Mouse (Mus musculus) midbrain, embryonic 12.5 days (tissue): ENCODE data around the gene Tktl1. TPM values are rescaled to one million over a fixed set of nuclear protein-coding genes. Genes with fewer than 3 reads are reported as not detected.
"Not testable (repeated sequence)": the region's sequence is repeated elsewhere in the genome, so short reads cannot be mapped to it uniquely, and the experiment has no call there.

Source experiments
- ATAC-seq: fragments of 200-750 bp; cut with Nextera tagmentation; 2 replicates; pipeline ENCODE4 v1.8.0; 2017; ENCODE audit warnings: low read depth, moderate TSS enrichment, moderate library complexity; ENCODE audit not compliant: low FRiP score
- H3K27ac ChIP-seq: fragments of 300-500 bp; sonication (generic); replicated peaks from 2 replicates; pipeline ENCODE4 v1.5.1; 2016; ENCODE audit warnings: mild to moderate bottlenecking
- H3K27me3 ChIP-seq: fragments of 300-500 bp; sonication (generic); 2 replicates; pipeline ENCODE4 v1.6.1; 2016; ENCODE audit warnings: mild to moderate bottlenecking
- H3K36me3 ChIP-seq: fragments of 300-500 bp; sonication (generic); 2 replicates; pipeline ENCODE4 v1.6.1; 2016
- H3K4me1 ChIP-seq: fragments of 300-500 bp; sonication (generic); 2 replicates; pipeline ENCODE4 v1.6.1; 2016
- H3K4me2 ChIP-seq: fragments of 300-500 bp; sonication (generic); replicated peaks from 2 replicates; pipeline ENCODE4 v1.6.1; 2016; ENCODE audit warnings: mild to moderate bottlenecking, moderate library complexity
- H3K4me3 ChIP-seq: fragments of 300-500 bp; sonication (generic); 2 replicates; pipeline ENCODE4 v1.5.1; 2016; ENCODE audit warnings: mild to moderate bottlenecking
- H3K9ac ChIP-seq: fragments of 300-500 bp; sonication (generic); replicated peaks from 2 replicates; pipeline ENCODE4 v1.6.1; 2016; ENCODE audit warnings: mild to moderate bottlenecking, moderate library complexity
- H3K9me3 ChIP-seq: fragments of 300-500 bp; sonication (generic); 2 replicates; pipeline ENCODE4 v1.6.1; 2016; ENCODE audit warnings: mild to moderate bottlenecking
- WGBS: fragments of 180-500 bp; shearing (Covaris S2); methylation state at CpG from one replicate; pipeline ENCODE4 v1.1.7; 2016; 5-methylcytosine and 5-hydroxymethylcytosine counted together
- polyA plus RNA-seq: library from polyadenylated mRNA; unstranded; fragments of >200 nt; fragmentation: Nextera tagmentation; extraction: Ambion mirVana; gene quantifications from 2 replicates; pipeline ENCODE4 v1.2.1, GENCODE M21; 2016

Tktl1 gene
- polyA plus RNA-seq: 0.06 and 0.09 TPM in 2 replicates

DNA sequence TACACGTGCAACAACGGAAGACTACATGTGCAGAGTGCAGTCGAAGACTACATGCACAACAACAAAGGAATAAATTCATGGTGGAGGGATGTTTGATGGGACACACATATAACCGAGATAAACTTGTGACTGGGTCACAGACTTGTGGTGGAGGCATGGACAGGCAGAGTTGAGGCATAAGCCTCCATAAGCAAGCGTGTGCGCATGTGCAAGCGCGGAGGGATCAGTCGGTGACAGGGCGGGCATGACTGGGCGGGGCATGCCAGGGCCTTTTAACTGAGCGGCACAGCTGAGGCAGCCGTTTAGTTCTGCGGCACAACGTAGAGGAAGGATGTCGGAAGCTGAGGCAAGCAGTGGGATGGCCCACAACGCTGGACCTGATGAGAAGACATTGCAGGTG lies at the start of gene Tktl1:
Gene Tktl1, plus strand, starts transcription at position 301 of the 400 bp plus-strand sequence.
- Histone ChIP-seq H3K36me3 (no peaks in the 10 kb centered on the region), H3K27ac (no peak within 1 kb of the TSS), H3K9ac (no peak within 1 kb of the TSS), H3K27me3 (no peaks in the 10 kb centered on the region), H3K4me3 (no peak within 1 kb of the TSS), H3K4me2 (no peak within 1 kb of the TSS), H3K9me3 (no peaks in the 10 kb centered on the region), H3K4me1 (no peaks in the 10 kb centered on the region)
- no peak for ATAC-seq
- WGBS: 94% methylated on average over 17 of the region's 17 CpGs

DNA sequence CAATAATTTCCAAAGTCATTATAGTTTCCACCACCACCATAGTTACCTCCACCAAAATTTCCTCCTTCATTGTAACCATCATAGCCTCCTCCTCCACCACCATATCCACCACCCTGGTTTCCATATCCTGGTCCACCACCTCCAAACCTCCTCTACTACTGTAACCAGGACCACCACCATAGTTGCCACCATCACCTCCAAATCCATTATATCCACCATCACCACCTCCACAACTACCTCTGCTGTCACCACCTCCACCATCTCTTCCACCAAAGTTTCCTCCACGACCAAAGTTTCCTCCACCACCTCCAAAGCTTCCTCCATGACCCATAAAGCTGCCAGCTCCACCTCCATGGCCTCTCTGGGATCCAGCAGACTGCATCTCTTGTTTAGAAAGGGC lies 41.8 kb upstream of the Tktl1 start, which contains the start of gene Mecp2:
Gene Mecp2, minus strand, starts transcription at position 101 of the 400 bp plus-strand sequence.
- not testable (repeated sequence) for H3K27me3 ChIP-seq, H3K27ac ChIP-seq, H3K4me3 ChIP-seq, H3K4me2 ChIP-seq, ATAC-seq, H3K36me3 ChIP-seq, H3K9ac ChIP-seq, H3K4me1 ChIP-seq, H3K9me3 ChIP-seq
- WGBS: 33% methylated on average over 1 of the region's 1 CpGs

DNA sequence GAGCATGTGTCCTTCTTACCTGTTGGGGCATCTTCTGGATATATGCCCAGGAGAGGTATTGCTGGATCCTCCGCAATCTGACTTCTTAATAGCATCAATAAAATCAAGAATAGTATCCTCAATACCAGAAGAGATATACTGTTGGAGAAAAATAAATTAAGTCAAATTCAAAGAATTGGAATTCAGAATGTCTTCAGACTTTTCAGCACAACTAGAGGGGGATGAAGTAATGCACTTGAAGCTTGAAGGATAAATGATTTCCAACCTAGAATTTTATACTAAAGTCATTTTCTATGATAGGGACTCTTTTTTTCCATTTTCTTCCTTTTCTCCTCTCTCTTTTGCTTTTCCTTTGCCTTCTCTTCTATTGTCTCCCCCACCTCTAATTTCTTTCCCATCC lies 9.3 kb upstream of the Tktl1 start, which contains the start of gene Tex28:
Gene Tex28, minus strand, starts transcription at position 101 of the 400 bp plus-strand sequence.
- H3K4me2 ChIP-seq: no peak within 1 kb of the TSS
- no peak within 1 kb of the TSS for H3K4me3 ChIP-seq
- no peak within 1 kb of the TSS for H3K9ac ChIP-seq
- no peaks in the 10 kb centered on the region for H3K27me3 ChIP-seq
- no peak for ATAC-seq
- H3K4me1 ChIP-seq: no peaks in the 10 kb centered on the region
- no peaks in the 10 kb centered on the region for H3K9me3 ChIP-seq
- WGBS: 85% methylated on average over 1 of the region's 1 CpGs
- no peak within 1 kb of the TSS for H3K27ac ChIP-seq
- H3K36me3 ChIP-seq: no peaks in the 10 kb centered on the region

DNA sequence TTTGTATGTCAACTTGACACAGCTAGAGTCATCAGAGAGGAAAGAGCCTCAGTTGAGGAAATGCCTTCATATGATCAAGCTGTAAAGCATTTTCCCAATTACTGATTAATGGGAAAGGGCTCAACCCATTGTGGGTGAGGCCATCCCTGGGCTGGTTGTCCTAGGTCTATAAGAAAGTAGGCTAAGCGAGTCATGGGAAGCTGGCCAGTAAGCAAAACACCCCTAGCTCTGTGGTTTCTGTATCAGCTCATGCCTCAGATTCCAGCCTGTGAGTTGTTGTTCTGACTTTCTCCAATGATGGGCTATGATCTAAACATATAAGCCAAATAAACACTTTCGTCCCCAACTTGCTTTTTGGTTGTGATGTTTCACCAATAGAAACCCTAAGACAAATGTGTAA lies 26.5 kb downstream of the Tktl1 start:
- no peaks in the 10 kb centered on the region for H3K27me3 ChIP-seq
- no peak for ATAC-seq
- H3K9me3 ChIP-seq: no peaks in the 10 kb centered on the region
- H3K27ac ChIP-seq: no peak overlapping the region
- no peak overlapping the region for H3K9ac ChIP-seq
- no peaks in the 10 kb centered on the region for H3K4me1 ChIP-seq
- 82% methylated on average over 2 of the region's 2 CpGs for WGBS
- H3K4me3 ChIP-seq: no peak overlapping the region
- no peak overlapping the region for H3K4me2 ChIP-seq
- no peaks in the 10 kb centered on the region for H3K36me3 ChIP-seq

GRCm38 (mm10) chrX:74218496-74218895 lies 41.4 kb downstream of the Tktl1 start:
- no peak for ATAC-seq
- Histone ChIP-seq H3K4me2 (no peak overlapping the region), H3K4me1 (no peaks in the 10 kb centered on the region), H3K9ac (no peak overlapping the region), H3K9me3 (no peaks in the 10 kb centered on the region), H3K27ac (no peak overlapping the region), H3K36me3 (peaks cover 9% of the 10 kb centered on the region; the same call in 1 of the 2 replicates), H3K27me3 (no peaks in the 10 kb centered on the region), H3K4me3 (no peak overlapping the region)
- WGBS: 90% methylated on average over 4 of the region's 4 CpGs

DNA sequence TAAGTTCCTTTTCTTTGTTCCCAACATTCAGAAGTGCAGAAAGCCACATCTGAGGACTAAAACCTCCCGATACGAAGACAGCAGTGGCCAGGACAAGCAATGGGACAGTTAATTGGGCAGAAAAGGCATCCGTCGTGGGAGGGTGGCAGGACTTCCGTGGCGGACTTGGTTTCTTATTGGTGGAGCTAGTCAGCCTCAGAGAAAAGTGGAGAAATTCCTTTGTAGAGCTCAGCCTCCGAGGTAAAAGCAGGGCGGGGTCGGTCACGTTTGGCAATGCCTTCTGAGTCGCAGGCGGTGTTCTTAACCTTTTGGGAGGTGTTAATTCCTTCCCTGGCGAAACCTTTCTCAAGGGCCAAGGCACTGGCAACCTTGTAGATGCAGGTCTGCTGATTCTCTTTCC lies 42.4 kb downstream of the Tktl1 start:
- no peak overlapping the region for H3K9ac ChIP-seq
- H3K27ac ChIP-seq: no peak overlapping the region
- no peaks in the 10 kb centered on the region for H3K9me3 ChIP-seq
- H3K27me3 ChIP-seq: no peaks in the 10 kb centered on the region
- 63% methylated on average over 13 of the region's 13 CpGs for WGBS
- no peak overlapping the region for H3K4me3 ChIP-seq
- H3K36me3 ChIP-seq: peaks cover 17% of the 10 kb centered on the region
- H3K4me2 ChIP-seq: no peak overlapping the region
- H3K4me1 ChIP-seq: no peaks in the 10 kb centered on the region
- ATAC-seq: no peak

GRCm38 (mm10) chrX:74220099-74220498 lies 43.0 kb downstream of the Tktl1 start:
- H3K27ac ChIP-seq, H3K4me3 ChIP-seq, H3K4me1 ChIP-seq, H3K9ac ChIP-seq, H3K27me3 ChIP-seq, H3K9me3 ChIP-seq, ATAC-seq, H3K4me2 ChIP-seq: not testable (repeated sequence)
- 53% methylated on average over 1 of the region's 1 CpGs for WGBS
- H3K36me3 ChIP-seq: peaks cover 24% of the 10 kb centered on the region

DNA sequence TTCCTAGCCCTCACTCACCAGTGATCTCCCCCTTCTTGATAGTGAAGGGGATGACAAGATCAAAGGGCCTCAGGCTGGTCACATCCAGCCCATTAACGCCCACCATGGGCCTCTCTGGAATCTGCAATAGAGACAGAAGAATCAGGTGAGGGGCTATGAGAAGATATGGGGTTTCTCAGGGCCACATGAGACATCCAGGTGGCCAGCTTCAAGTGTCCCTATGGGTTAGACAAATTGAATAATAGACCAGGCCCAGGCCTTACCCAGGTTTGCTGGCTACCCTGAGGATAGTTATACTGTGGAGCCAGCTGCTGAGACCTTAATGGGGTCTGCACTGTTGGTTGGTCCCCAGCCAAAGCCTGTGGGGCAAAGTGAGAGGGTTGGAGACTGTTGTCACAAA lies 53.0 kb downstream of the Tktl1 start:
- Histone ChIP-seq H3K4me3 (no peak overlapping the region), H3K27me3 (no peaks in the 10 kb centered on the region), H3K4me2 (no peak overlapping the region), H3K9me3 (no peaks in the 10 kb centered on the region), H3K9ac (no peak overlapping the region), H3K27ac (no peak overlapping the region), H3K36me3 (peaks cover 100% of the 10 kb centered on the region), H3K4me1 (no peaks in the 10 kb centered on the region)
- 72% methylated on average over 1 of the region's 1 CpGs for WGBS
- no peak for ATAC-seq

- Histone ChIP-seq H3K9ac (no peak overlapping the region), H3K36me3 (peaks cover 95% of the 10 kb centered on the region), H3K4me3 (no peak overlapping the region), H3K27me3 (no peaks in the 10 kb centered on the region), H3K4me2 (no peak overlapping the region), H3K27ac (no peak overlapping the region), H3K9me3 (no peaks in the 10 kb centered on the region), H3K4me1 (no peaks in the 10 kb centered on the region)
- ATAC-seq: no peak
- 96% methylated on average over 5 of the region's 5 CpGs for WGBS
Measured at GRCm38 (mm10) chrX:74233196-74233595, 56.1 kb downstream of the Tktl1 start.

DNA sequence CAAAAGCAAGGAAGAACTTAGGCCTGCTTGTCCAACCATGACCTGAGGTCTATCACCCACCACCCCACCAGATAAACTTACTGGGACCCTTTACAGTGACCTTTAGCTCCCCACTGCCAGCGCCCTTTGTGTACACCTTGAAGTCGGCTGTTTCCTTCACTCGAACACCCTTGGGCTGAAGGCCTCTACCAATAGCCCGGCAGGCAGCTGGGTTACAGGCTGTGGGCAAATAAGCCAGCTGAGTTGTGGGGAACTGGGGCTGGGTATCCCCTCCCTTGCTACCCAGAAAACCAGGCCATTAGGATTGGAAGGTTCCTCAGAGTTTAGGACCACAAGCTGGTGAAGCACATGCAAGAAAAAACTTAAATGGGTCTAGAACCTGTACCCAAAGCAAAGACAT lies 63.3 kb downstream of the Tktl1 start:
- H3K4me1 ChIP-seq: peaks cover 4% of the 10 kb centered on the region; the same call in 1 of the 2 replicates
- no peak overlapping the region for H3K9ac ChIP-seq
- WGBS: 94% methylated on average over 4 of the region's 4 CpGs
- H3K4me2 ChIP-seq: no peak overlapping the region
- H3K9me3 ChIP-seq: no peaks in the 10 kb centered on the region
- H3K27ac ChIP-seq: no peak overlapping the region
- no peak overlapping the region for H3K4me3 ChIP-seq
- no peaks in the 10 kb centered on the region for H3K27me3 ChIP-seq
- peaks cover 74% of the 10 kb centered on the region for H3K36me3 ChIP-seq
- ATAC-seq: no peak

DNA sequence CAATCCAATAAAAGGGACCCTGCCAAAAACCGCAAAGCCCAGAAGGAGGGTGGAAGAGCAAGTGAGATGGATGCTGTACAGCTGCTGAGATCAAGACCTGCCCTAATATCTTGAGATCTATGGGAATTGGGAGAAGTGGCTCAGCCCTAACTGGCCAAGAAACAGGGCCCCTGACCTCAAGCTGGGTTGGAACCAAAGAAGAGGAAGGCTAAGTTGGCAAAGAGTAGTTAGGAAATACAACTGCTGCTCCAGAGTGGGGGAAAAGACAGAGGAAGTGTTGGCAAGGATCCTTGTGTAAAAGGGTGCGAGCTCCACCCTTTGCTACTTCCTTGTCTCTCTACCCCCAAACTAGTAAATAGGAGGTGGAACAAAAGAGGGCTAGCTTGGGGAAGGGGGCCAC lies 66.3 kb downstream of the Tktl1 start:
- WGBS: 78% methylated on average over 2 of the region's 2 CpGs
- no peak overlapping the region for H3K9ac ChIP-seq
- H3K36me3 ChIP-seq: peaks cover 49% of the 10 kb centered on the region

GRCm38 (mm10) chrX:74243807-74244206 lies 66.7 kb downstream of the Tktl1 start:
- H3K9me3 ChIP-seq: no peaks in the 10 kb centered on the region
- H3K4me2 ChIP-seq: peak overlapping the region; percentile 65
- no peak for ATAC-seq
- peak overlapping the region; percentile 91; the same call in 1 of the 2 replicates for H3K27ac ChIP-seq
- peak overlapping the region; percentile 61 for H3K4me3 ChIP-seq
- H3K9ac ChIP-seq: peak overlapping the region; percentile 77
- no peaks in the 10 kb centered on the region for H3K27me3 ChIP-seq
- peaks cover 45% of the 10 kb centered on the region for H3K36me3 ChIP-seq
- 68% methylated on average over 3 of the region's 3 CpGs for WGBS
- peaks cover 4% of the 10 kb centered on the region; the same call in 1 of the 2 replicates for H3K4me1 ChIP-seq

More for the DNA sequence above, 66.3 kb downstream of the Tktl1 start:
- Histone ChIP-seq H3K4me2 (peak overlapping the region; percentile 65), H3K4me1 (peaks cover 4% of the 10 kb centered on the region; the same call in 1 of the 2 replicates), H3K27ac (no peak overlapping the region), H3K4me3 (peak overlapping the region; percentile 61), H3K9me3 (no peaks in the 10 kb centered on the region), H3K27me3 (no peaks in the 10 kb centered on the region)
- no peak for ATAC-seq

DNA sequence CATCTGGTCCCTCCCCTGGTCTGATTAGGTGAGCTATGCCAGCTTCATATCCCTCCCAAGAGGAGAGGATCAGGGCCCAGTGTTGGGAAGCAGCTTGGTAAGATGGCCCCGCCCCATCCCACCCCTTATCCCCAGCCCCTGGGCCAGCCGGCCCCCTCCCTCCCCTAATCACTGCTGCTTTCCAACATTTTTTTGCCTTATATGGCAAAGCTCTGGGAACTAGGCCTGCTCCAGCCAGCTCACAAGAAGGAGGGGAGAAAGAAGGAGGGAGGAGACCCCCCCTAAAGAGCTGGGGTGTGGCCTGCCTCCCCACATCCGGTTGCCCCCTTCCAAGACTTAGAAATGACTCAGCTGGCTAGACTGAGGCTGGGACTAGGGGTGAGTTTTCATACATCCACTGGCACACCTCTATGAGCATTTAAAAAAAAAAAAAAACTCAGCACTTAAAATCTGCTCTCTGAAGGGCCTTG lies 67.6 kb downstream of the Tktl1 start:
- H3K4me3 ChIP-seq: peak overlapping the region; percentile 61
- H3K9me3 ChIP-seq: no peaks in the 10 kb centered on the region
- 28% methylated on average over 3 of the region's 3 CpGs for WGBS
- H3K4me1 ChIP-seq: peaks cover 4% of the 10 kb centered on the region; the same call in 1 of the 2 replicates
- H3K4me2 ChIP-seq: peak overlapping the region; percentile 65
- H3K27me3 ChIP-seq: no peaks in the 10 kb centered on the region
- ATAC-seq: peak; percentile 32
- peak overlapping the region; percentile 91 for H3K27ac ChIP-seq
- H3K36me3 ChIP-seq: peaks cover 36% of the 10 kb centered on the region
- H3K9ac ChIP-seq: peak overlapping the region; percentile 77
